Mouse (Mus musculus) forebrain, embryonic 16.5 days (tissue): ENCODE measurements around the gene Fgfr2. TPM values are rescaled to one million over a fixed set of nuclear protein-coding genes. Genes with fewer than 3 reads are reported as not detected.
A peak's percentile ranks its signal among the peaks of the same experiment; 100 is the strongest.

Experiments used
- ATAC-seq: fragments of 200-750 bp; cut with Nextera tagmentation; 2 replicates; pipeline ENCODE4 v1.8.0; 2017; ENCODE audit warnings: mild to moderate bottlenecking, moderate library complexity
- H3K27ac ChIP-seq: fragments of 300-500 bp; sonication (generic); 2 replicates; pipeline ENCODE4 v1.5.1; 2014; ENCODE audit warnings: low read length, control low read depth
- H3K27me3 ChIP-seq: fragments of 300-500 bp; sonication (generic); replicated peaks from 2 replicates; pipeline ENCODE4 v1.6.1; 2014; ENCODE audit warnings: low read length; ENCODE audit not compliant: control insufficient read depth, insufficient read depth
- H3K36me3 ChIP-seq: fragments of 300-500 bp; sonication (generic); 2 replicates; pipeline ENCODE4 v1.6.1; 2014; ENCODE audit not compliant: control insufficient read depth, insufficient read depth
- H3K4me1 ChIP-seq: fragments of 300-500 bp; sonication (generic); replicated peaks from 2 replicates; pipeline ENCODE4 v1.6.1; 2014; ENCODE audit warnings: low read length; ENCODE audit not compliant: control insufficient read depth, insufficient read depth
- H3K4me2 ChIP-seq: fragments of 300-500 bp; sonication (generic); 2 replicates; pipeline ENCODE4 v1.6.1; 2014; ENCODE audit warnings: mild to moderate bottlenecking, low read length, control low read depth
- H3K4me3 ChIP-seq: fragments of 300-500 bp; sonication (generic); replicated peaks from 2 replicates; pipeline ENCODE4 v1.5.1; 2014; ENCODE audit warnings: mild to moderate bottlenecking, low read length, control low read depth
- H3K9ac ChIP-seq: fragments of 300-500 bp; sonication (generic); replicated peaks from 2 replicates; pipeline ENCODE4 v1.6.1; 2014; ENCODE audit warnings: low read depth, low read length, control low read depth
- H3K9me3 ChIP-seq: fragments of 300-500 bp; sonication (generic); 2 replicates; pipeline ENCODE4 v1.6.1; 2016; ENCODE audit warnings: low read length; ENCODE audit not compliant: control insufficient read depth
- WGBS: fragments of 180-500 bp; shearing (Covaris S2); extraction: QIAGEN DNeasy Blood & Tissue Kit; methylation state at CpG from one replicate; pipeline ENCODE4 v1.1.7; 2014; 5-methylcytosine and 5-hydroxymethylcytosine counted together
- polyA plus RNA-seq: library from polyadenylated mRNA; unstranded; fragments of >200 nt; fragmentation: Nextera tagmentation; extraction: Ambion mirVana; gene quantifications from 2 replicates; pipeline ENCODE4 v1.2.1, GENCODE M21; 2015

Fgfr2 gene
- polyA plus RNA-seq, 1 experiment from 2014 or later, result 39.2 TPM

DNA sequence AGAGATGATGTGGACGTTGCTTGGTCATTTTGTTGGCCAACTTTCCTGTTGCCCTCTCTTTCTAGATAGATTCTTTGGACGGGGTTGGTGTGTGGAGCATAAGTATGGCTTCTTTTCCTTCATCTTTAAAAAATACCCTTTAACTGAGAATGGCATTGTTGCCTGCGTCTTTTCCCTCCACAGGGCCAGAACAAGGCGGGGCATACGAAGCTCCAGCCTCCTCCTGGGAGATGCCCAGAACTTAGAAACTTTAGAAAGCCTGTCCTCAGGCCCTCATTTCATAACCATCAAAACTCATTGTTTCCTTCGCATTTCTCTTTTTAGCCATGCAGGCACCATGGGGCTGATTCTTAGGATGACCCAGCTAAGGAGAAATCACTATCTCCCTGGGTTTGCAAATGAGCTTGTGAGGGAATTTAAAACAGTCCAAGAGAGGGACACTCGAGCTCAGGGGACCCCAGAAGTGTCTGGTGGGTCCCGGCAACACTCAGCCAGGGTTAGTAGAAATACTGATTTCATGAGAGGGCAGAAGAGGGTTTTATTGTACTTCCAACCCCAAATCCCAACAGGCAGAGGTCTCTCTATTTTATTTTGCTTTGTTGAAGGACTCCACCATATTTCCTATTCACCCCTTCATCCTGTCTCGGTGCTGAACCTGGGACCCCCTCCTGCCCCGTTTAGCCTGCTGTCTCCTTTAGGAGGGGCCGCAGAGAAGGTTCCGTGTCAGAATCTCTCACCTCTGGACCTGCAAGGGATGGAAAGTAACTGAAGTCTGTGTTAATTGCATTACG lies 2754.9 kb downstream of the Fgfr2 start:
- Histone ChIP-seq H3K4me3 (no peak overlapping the region; the same call in 1 of the 2 replicates), H3K4me1 (peaks cover 23% of the 10 kb centered on the region), H3K9ac (no peak overlapping the region), H3K9me3 (peaks cover 3% of the 10 kb centered on the region), H3K4me2 (peak overlapping the region; percentile 39), H3K27me3 (peaks cover 4% of the 10 kb centered on the region; the same call in 1 of the 2 replicates), H3K36me3 (no peaks in the 10 kb centered on the region), H3K27ac (no peak overlapping the region)
- WGBS, result 8% methylated on average over 13 of the region's 13 CpGs
- no peak for ATAC-seq

DNA sequence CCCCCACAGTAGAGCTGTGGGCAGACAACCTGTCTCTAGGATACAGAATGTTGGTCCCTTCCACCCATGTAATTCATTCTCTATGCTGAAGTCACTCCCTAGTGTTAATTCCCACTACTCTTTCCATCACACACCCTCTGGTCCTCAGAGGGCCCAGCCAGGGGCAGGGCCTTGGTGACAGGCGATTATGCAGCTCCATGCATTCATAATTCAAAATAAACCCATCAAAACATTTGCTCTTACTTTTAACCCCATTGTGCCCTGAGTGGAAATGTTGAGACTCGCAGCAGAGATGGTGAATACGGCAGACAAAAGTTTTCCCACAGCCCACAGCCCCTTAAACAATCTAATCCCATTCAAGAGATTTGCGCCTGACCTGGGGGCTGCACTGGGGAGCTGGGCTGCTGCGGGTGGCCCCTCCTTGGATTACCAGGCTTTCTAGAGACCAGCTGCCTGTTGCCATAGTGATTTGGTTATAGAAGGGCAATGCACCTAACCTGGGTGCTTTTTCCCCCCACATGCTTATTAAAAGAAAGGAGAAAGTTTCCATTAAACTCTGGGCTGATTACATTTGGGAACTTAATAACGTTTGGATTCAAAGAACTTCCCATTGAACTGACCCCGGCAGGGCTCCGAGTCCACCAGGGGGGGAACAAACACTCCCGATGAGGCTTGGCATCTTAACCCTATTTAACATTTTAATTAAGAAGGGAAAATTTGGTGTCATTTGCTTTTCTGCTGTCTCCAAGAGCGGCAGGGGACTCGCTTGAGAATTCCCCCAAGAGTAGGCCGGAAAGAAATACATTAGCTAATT lies 2755.7 kb downstream of the Fgfr2 start:
- Histone ChIP-seq H3K27ac (no peak overlapping the region), H3K36me3 (no peaks in the 10 kb centered on the region), H3K9me3 (peaks cover 3% of the 10 kb centered on the region), H3K4me3 (no peak overlapping the region), H3K4me1 (peaks cover 23% of the 10 kb centered on the region), H3K4me2 (no peak overlapping the region), H3K27me3 (peaks cover 4% of the 10 kb centered on the region; the same call in 1 of the 2 replicates), H3K9ac (no peak overlapping the region)
- WGBS, result 6% methylated on average over 12 of the region's 12 CpGs
- ATAC-seq, result peak; percentile 64

DNA sequence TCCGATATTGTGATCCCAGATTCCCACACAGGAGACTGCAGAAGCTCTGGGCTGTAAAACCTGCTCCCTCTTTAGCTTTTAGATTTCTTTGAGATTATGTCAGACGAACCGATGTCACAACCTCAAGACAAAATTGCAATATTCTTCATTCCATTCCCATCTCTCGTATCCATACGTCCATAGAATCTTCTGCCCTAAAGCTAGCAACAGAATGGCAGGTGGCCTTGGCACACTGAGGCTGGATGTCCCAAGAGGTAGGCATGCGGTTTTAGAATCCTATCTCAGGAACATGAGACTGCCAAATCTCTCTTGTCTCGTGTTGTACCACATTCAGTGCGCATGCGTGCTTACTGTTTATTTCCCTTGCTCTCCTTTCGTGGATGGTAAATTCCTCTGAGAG lies 2757.4 kb downstream of the Fgfr2 start:
- Histone ChIP-seq H3K27ac (no peak overlapping the region), H3K4me2 (no peak overlapping the region), H3K27me3 (peaks cover 4% of the 10 kb centered on the region; the same call in 1 of the 2 replicates), H3K9ac (no peak overlapping the region), H3K9me3 (peaks cover 3% of the 10 kb centered on the region; the same call in 1 of the 2 replicates), H3K36me3 (no peaks in the 10 kb centered on the region), H3K4me3 (no peak overlapping the region), H3K4me1 (peaks cover 23% of the 10 kb centered on the region)
- WGBS, result 96% methylated on average over 10 of the region's 10 CpGs
- no peak for ATAC-seq

DNA sequence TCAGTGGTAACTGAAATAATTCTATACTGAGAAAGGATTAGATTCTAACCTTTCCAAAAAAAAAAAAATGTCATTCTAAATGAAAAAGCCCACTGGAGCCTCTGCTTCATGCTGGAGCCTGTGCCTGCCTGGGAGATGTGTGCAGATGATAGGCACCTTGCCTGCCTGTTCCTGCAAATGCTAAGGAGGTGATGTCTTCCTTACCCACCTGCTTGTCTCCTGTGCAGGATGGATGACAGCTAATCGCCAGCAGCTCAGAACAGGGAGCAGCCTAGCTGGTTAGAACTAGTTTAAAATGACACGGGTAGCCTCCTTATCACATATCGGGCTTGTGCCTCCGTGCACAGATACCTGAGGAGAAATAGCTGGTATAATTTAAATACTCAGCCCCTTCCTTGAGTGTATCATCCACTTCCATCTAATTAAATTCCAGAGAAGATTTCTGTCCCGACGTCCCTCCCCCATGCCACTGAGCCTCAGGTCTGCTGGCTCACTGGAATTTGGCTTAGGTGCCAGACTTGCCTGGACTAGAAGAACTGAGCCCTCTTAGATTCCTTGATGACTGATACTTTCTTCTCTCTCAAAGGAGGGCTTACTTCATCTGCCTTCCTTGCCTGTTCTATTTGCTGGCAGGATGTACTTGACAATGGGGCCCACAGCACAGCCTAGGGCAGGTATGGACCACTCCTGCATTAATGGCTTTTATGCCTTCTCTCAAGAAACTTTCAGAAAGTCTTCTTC lies 2782.6 kb downstream of the Fgfr2 start:
- no peak overlapping the region for H3K4me2 ChIP-seq
- no peak overlapping the region for H3K9ac ChIP-seq
- ATAC-seq, result no peak
- no peaks in the 10 kb centered on the region for H3K27me3 ChIP-seq
- 78% methylated on average over 6 of the region's 6 CpGs for WGBS
- H3K4me1 ChIP-seq, result no peaks in the 10 kb centered on the region
- H3K9me3 ChIP-seq, result no peaks in the 10 kb centered on the region
- no peaks in the 10 kb centered on the region for H3K36me3 ChIP-seq
- no peak overlapping the region for H3K4me3 ChIP-seq
- no peak overlapping the region for H3K27ac ChIP-seq

DNA sequence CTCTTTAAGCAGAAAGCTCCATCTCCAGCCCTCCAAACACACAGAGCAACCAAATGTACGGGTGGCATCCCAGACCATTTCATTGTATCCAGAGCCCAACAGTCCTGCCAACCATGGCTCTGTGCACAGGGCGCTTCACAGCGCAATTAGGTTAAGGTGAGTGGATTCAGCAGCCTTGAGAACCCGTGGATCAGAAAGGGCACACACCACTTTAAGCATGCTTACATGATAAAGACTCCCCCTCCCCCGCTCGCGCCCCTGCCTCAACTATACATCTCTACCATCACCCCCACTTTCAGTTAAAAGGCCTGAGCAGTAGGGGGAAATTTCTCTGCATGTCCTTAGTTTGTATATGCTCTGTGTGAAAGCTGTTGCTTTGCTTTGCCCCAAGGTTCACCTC lies 2785.5 kb downstream of the Fgfr2 start:
- no peak for ATAC-seq
- no peaks in the 10 kb centered on the region for H3K36me3 ChIP-seq
- H3K9ac ChIP-seq, result no peak overlapping the region
- H3K27me3 ChIP-seq, result no peaks in the 10 kb centered on the region
- no peaks in the 10 kb centered on the region for H3K4me1 ChIP-seq
- no peaks in the 10 kb centered on the region for H3K9me3 ChIP-seq
- no peak overlapping the region for H3K4me2 ChIP-seq
- 91% methylated on average over 7 of the region's 7 CpGs for WGBS
- no peak overlapping the region for H3K27ac ChIP-seq
- H3K4me3 ChIP-seq, result no peak overlapping the region

DNA sequence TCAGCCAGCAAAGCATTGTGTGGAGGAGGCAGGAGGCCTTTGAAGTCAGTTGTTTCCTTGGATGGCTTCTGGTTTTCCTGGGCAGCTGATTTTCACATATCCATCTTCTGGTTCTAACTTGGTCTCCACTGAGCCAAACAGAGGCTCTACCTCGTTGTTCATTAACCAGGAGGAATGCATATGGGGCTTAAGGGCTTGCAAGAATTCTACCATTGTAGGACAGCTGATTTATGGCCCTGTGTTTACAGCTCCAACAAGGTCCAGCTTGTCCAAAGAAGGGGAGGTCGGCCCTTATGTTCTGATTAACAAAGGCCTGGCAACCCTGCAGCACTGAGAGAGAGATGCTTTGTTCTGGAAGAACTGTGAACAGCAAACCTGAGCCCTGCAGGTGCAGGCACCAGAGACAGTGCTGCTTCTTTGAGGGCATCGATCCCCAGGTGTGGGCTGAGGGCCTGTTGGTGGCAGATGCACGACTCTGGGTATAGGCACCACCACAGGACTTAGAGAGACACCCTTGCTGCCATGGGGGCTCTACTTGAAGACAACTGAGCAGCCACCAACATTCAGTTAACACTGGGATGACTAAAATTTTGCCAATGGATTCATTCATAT lies 2787.6 kb downstream of the Fgfr2 start:
- no peak overlapping the region for H3K9ac ChIP-seq
- H3K36me3 ChIP-seq, result no peaks in the 10 kb centered on the region
- no peaks in the 10 kb centered on the region for H3K9me3 ChIP-seq
- H3K27ac ChIP-seq, result no peak overlapping the region
- WGBS, result 49% methylated on average over 4 of the region's 4 CpGs
- H3K27me3 ChIP-seq, result no peaks in the 10 kb centered on the region
- no peak overlapping the region for H3K4me3 ChIP-seq
- H3K4me2 ChIP-seq, result no peak overlapping the region
- H3K4me1 ChIP-seq, result no peaks in the 10 kb centered on the region
- ATAC-seq, result no peak

DNA sequence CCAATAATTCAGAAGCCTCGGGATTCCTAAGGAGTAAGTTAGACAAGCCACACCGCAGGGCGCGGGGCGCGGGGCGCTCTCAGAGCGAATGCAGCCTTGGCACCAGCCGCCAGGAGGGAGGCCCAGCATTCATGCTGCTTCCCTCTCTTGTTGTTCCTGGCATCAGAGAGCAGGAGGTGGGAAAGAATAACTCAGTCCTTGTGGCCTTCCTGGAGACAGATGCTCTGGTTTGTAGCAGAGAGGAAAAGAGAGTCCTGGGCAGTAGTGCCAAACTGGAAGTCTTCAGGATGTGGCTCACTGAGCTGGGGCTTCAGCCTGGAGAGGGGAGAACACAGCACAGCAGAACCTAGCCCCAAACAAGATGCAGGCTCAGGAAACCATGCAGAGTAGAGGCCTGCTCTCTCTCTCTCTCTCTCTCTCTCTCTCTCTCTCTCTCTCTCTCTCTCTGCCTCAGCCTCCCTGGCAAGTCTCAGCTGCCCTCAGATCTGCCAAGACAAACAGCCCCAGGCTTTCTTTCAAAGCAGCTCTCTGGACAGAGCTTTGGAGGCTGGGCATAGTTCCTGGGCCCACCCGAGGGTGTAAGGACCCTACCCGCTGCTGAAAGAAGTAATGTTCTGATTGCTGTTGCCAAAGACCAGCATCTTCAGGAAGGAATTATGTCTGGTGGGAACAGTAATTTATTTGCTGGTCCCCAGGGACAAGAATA lies 2790.5 kb downstream of the Fgfr2 start:
- no peaks in the 10 kb centered on the region for H3K9me3 ChIP-seq
- H3K36me3 ChIP-seq, result no peaks in the 10 kb centered on the region
- no peak overlapping the region for H3K9ac ChIP-seq
- H3K4me1 ChIP-seq, result peaks cover 5% of the 10 kb centered on the region
- H3K27ac ChIP-seq, result no peak overlapping the region
- WGBS, result 58% methylated on average over 11 of the region's 11 CpGs
- ATAC-seq, result peak; percentile 54; the same call in 1 of the 2 replicates
- no peak overlapping the region for H3K4me3 ChIP-seq
- no peak overlapping the region for H3K4me2 ChIP-seq
- H3K27me3 ChIP-seq, result no peaks in the 10 kb centered on the region

DNA sequence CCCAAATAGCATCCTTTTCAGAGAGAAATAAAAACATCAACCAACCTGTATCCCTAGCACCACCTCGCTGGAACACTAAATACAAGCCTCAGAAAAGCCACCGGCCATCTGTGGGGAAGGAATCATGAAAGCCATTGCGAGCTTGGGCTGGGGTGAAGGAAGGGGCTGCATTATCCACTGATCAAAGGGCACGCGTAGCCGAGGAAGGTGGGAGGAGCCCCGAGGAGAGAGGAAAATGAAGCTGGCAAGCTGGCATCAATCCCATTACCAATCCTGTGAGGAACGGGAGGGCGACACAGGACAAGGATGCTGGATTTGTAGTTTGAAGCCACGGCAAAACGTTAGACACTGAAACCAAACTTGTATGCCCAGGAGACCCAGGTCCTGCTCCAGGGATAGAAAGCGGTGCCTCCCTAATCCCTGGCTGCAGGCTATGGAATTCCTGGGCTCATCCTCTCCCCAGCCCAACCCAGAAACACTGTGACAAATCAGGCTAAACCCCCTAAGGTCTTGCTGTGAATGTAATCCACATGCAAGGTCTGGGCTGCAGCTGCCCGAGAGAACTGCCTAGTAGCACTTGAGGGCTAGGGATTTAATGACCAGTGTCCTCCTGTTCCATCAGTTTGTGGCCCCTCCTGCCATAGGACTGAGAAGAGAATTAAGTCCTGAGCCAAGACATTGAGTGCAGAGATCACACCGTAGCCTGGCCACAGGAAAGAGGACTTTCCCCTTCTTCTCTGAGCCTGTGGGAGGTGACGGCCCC lies 2795.4 kb downstream of the Fgfr2 start:
- WGBS, result 10% methylated on average over 15 of the region's 15 CpGs
- Histone ChIP-seq H3K27ac (no peak overlapping the region), H3K36me3 (no peaks in the 10 kb centered on the region), H3K27me3 (no peaks in the 10 kb centered on the region), H3K9ac (peak overlapping the region; percentile 8; the same call in 1 of the 2 replicates), H3K4me3 (0 out of 2 replicates have a peak overlapping the region, but pooled peaks have one; percentile 2), H3K4me1 (peaks cover 11% of the 10 kb centered on the region), H3K4me2 (peak overlapping the region; percentile 43), H3K9me3 (no peaks in the 10 kb centered on the region)
- ATAC-seq, result no peak; the same call in 1 of the 2 replicates
